Mouse (Mus musculus): ENCODE results near the gene Dynlrb2. TPM values are rescaled to one million over a fixed set of nuclear protein-coding genes. Genes with fewer than 3 reads are reported as not detected.

The Dynlrb2 gene
- polyA plus RNA-seq, 1 experiment from 2014 or later, result not detected

DNA sequence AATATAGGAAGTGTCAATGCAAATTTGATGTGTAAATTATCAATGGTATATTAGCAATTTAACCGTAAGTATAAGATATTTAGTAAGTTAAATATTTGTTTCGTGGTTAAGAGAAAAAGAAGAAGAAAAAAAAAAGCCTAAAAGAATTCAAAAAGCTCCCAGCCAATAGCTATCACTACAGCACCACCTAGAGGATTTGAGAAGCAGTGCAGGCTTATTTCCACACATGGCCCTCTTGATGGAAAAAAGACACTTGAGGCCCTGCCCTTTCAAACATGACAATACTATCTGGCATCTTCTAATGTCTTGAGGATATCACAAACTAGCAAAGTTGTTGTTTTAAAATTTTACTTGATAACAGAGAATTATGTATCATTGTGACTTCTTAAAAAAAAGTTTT lies 20.7 kb upstream of the Dynlrb2 start:
- Histone ChIP-seq H3K27ac (ENCODE audit: low read depth, low read length) (no peak overlapping the region), H3K4me2 (no peak overlapping the region), H3K36me3 (ENCODE audit: control insufficient read depth, insufficient read depth, low read length) (no peaks in the 10 kb centered on the region), H3K9ac (ENCODE audit: low read depth, low read length) (no peak overlapping the region), H3K9me3 (ENCODE audit: control insufficient read depth, low read length) (no peaks in the 10 kb centered on the region), H3K4me1 (replicated peaks; ENCODE audit: control insufficient read depth, insufficient read depth, low read length) (no peaks in the 10 kb centered on the region), H3K27me3 (replicated peaks; ENCODE audit: control insufficient read depth, insufficient read depth, low read length) (no peaks in the 10 kb centered on the region), H3K4me3 (ENCODE audit: low read depth, low read length) (no peak overlapping the region)
- ATAC-seq (replicated peaks; ENCODE audit: low FRiP score) (no peak), DNase-seq (ENCODE audit: low spot score) (no peak)
- WGBS, result 15% methylated on average over 2 of the region's 2 CpGs

- 79% methylated on average over 2 of the region's 2 CpGs for WGBS
- Histone ChIP-seq H3K9ac (ENCODE audit: low read depth, low read length) (no peak overlapping the region), H3K36me3 (ENCODE audit: control insufficient read depth, insufficient read depth, low read length) (no peaks in the 10 kb centered on the region), H3K27ac (ENCODE audit: low read depth, low read length) (no peak overlapping the region), H3K9me3 (ENCODE audit: control insufficient read depth, low read length) (no peaks in the 10 kb centered on the region), H3K4me1 (replicated peaks; ENCODE audit: control insufficient read depth, insufficient read depth, low read length) (no peaks in the 10 kb centered on the region), H3K4me3 (ENCODE audit: low read depth, low read length) (no peak overlapping the region), H3K4me2 (no peak overlapping the region), H3K27me3 (replicated peaks; ENCODE audit: control insufficient read depth, insufficient read depth, low read length) (no peaks in the 10 kb centered on the region)
- DNase-seq (ENCODE audit: low spot score) (no peak), ATAC-seq (replicated peaks; ENCODE audit: low FRiP score) (no peak)
These were observed 16.2 kb upstream of the Dynlrb2 start for GRCm38 (mm10) chr8:116488546-116488945.

GRCm38 (mm10) chr8:116500057-116500809 lies 4.5 kb upstream of the Dynlrb2 start:
- DNase-seq (ENCODE audit: low spot score), result no peak
- no peaks in the 10 kb centered on the region for H3K36me3 ChIP-seq (ENCODE audit: control insufficient read depth, insufficient read depth, low read length)
- WGBS, result 73% methylated on average over 7 of the region's 7 CpGs
- H3K9ac ChIP-seq (ENCODE audit: low read depth, low read length), result no peak overlapping the region
- H3K27me3 ChIP-seq (replicated peaks; ENCODE audit: control insufficient read depth, insufficient read depth, low read length), result no peaks in the 10 kb centered on the region
- H3K4me2 ChIP-seq, result no peak overlapping the region
- no peaks in the 10 kb centered on the region for H3K9me3 ChIP-seq (ENCODE audit: control insufficient read depth, low read length)
- no peaks in the 10 kb centered on the region for H3K4me1 ChIP-seq (replicated peaks; ENCODE audit: control insufficient read depth, insufficient read depth, low read length)
- no peak for ATAC-seq (replicated peaks; ENCODE audit: low FRiP score)
- H3K4me3 ChIP-seq (ENCODE audit: low read depth, low read length), result no peak overlapping the region
- no peak overlapping the region for H3K27ac ChIP-seq (ENCODE audit: low read depth, low read length)

GRCm38 (mm10) chr8:116508721-116509120 lies 3.9 kb downstream of the Dynlrb2 start:
- Histone ChIP-seq H3K27ac (ENCODE audit: low read depth, low read length) (no peak overlapping the region), H3K9ac (ENCODE audit: low read depth, low read length) (no peak overlapping the region), H3K4me1 (replicated peaks; ENCODE audit: control insufficient read depth, insufficient read depth, low read length) (no peaks in the 10 kb centered on the region), H3K4me3 (ENCODE audit: low read depth, low read length) (no peak overlapping the region), H3K9me3 (ENCODE audit: control insufficient read depth, low read length) (no peaks in the 10 kb centered on the region), H3K27me3 (replicated peaks; ENCODE audit: control insufficient read depth, insufficient read depth, low read length) (no peaks in the 10 kb centered on the region), H3K36me3 (ENCODE audit: control insufficient read depth, insufficient read depth, low read length) (no peaks in the 10 kb centered on the region), H3K4me2 (no peak overlapping the region)
- WGBS, result 66% methylated on average over 5 of the region's 5 CpGs
- DNase-seq (ENCODE audit: low spot score) (no peak), ATAC-seq (replicated peaks; ENCODE audit: low FRiP score) (no peak)

- no peaks in the 10 kb centered on the region for H3K36me3 ChIP-seq (ENCODE audit: control insufficient read depth, insufficient read depth, low read length)
- no peak for ATAC-seq (replicated peaks; ENCODE audit: low FRiP score)
- no peak overlapping the region for H3K4me2 ChIP-seq
- no peak overlapping the region for H3K9ac ChIP-seq (ENCODE audit: low read depth, low read length)
- H3K27me3 ChIP-seq (replicated peaks; ENCODE audit: control insufficient read depth, insufficient read depth, low read length), result no peaks in the 10 kb centered on the region
- H3K4me3 ChIP-seq (ENCODE audit: low read depth, low read length), result no peak overlapping the region
- 63% methylated on average over 3 of the region's 3 CpGs for WGBS
- DNase-seq (ENCODE audit: low spot score), result no peak
- H3K4me1 ChIP-seq (replicated peaks; ENCODE audit: control insufficient read depth, insufficient read depth, low read length), result no peaks in the 10 kb centered on the region
- H3K9me3 ChIP-seq (ENCODE audit: control insufficient read depth, low read length), result no peaks in the 10 kb centered on the region
- H3K27ac ChIP-seq (ENCODE audit: low read depth, low read length), result no peak overlapping the region
These were observed 4.5 kb downstream of the Dynlrb2 start for GRCm38 (mm10) chr8:116509247-116509646.

DNA sequence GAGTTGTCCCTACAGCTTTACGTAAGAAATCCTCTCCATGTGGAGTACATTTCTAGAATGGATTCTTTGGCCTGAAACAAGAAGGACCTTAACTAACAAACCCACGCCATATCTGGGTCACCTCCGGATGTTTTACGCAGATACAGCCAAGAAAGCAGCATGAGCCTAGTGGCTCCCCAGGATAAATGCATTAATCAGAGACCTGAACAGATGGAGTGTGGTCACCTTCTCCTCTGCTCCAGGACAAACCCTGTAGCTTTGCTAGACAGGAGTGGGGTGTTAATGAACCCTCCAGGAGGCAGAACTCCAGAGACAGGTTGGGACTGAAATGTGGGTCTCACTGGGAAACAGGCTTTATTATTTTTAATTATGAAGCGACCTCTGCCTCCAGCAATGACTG lies 14.9 kb downstream of the Dynlrb2 start:
- 80% methylated on average over 5 of the region's 5 CpGs for WGBS
- ATAC-seq (replicated peaks; ENCODE audit: low FRiP score) (no peak), DNase-seq (ENCODE audit: low spot score) (no peak)
- Histone ChIP-seq H3K27me3 (replicated peaks; ENCODE audit: control insufficient read depth, insufficient read depth, low read length) (no peaks in the 10 kb centered on the region), H3K4me3 (ENCODE audit: low read depth, low read length) (no peak overlapping the region), H3K9ac (ENCODE audit: low read depth, low read length) (no peak overlapping the region), H3K9me3 (ENCODE audit: control insufficient read depth, low read length) (peaks cover 6% of the 10 kb centered on the region; the same call in 1 of the 2 replicates), H3K4me1 (replicated peaks; ENCODE audit: control insufficient read depth, insufficient read depth, low read length) (no peaks in the 10 kb centered on the region), H3K4me2 (no peak overlapping the region), H3K27ac (ENCODE audit: low read depth, low read length) (no peak overlapping the region), H3K36me3 (ENCODE audit: control insufficient read depth, insufficient read depth, low read length) (no peaks in the 10 kb centered on the region)

DNA sequence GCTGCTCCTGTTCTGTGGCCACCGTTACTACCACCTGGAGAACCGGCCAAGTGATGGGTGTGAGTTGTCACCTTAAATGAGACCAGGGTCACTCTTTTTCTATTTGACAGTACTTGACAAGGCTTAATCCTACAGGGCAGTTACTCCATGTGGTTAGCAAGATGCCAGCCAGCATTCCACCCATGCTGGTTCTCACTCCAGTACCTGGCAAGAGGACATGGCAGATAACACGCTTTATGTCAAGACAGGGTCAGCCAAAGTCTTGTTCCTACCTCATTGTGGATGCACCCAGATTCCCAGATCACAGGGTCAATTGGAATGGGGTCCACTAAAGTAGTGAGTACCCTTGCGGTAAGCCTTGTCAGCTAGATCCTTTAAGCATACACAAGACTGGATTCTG lies 16.4 kb downstream of the Dynlrb2 start:
- no peaks in the 10 kb centered on the region for H3K36me3 ChIP-seq (ENCODE audit: control insufficient read depth, insufficient read depth, low read length)
- WGBS, result 91% methylated on average over 4 of the region's 4 CpGs
- no peak for ATAC-seq (replicated peaks; ENCODE audit: low FRiP score)

DNA sequence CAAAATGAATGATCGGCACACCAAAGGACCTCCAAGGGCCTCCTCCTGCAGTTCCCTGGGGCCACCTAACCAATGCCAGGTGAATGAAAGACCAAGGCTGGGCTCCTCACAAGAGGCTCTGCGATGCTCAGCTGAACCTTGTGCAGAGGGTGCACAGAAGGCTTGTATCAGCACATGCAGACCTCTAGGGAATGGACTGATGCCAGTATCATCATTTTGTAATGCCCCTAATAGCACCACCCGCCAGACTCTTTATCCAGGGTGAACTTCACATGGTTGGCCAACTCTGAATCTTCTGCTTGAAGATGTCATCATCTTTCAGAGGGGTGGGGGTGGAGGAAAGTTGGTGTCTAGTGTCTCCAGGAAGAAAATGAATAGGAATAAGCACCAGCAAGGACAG lies 16.9 kb downstream of the Dynlrb2 start:
- DNase-seq (ENCODE audit: low spot score) (no peak), ATAC-seq (replicated peaks; ENCODE audit: low FRiP score) (no peak)
- 78% methylated on average over 3 of the region's 3 CpGs for WGBS
- Histone ChIP-seq H3K9me3 (ENCODE audit: control insufficient read depth, low read length) (peaks cover 6% of the 10 kb centered on the region; the same call in 1 of the 2 replicates), H3K4me2 (no peak overlapping the region), H3K27me3 (replicated peaks; ENCODE audit: control insufficient read depth, insufficient read depth, low read length) (no peaks in the 10 kb centered on the region), H3K36me3 (ENCODE audit: control insufficient read depth, insufficient read depth, low read length) (no peaks in the 10 kb centered on the region), H3K4me1 (replicated peaks; ENCODE audit: control insufficient read depth, insufficient read depth, low read length) (no peaks in the 10 kb centered on the region), H3K4me3 (ENCODE audit: low read depth, low read length) (no peak overlapping the region), H3K9ac (ENCODE audit: low read depth, low read length) (no peak overlapping the region), H3K27ac (ENCODE audit: low read depth, low read length) (no peak overlapping the region)

More for the DNA sequence above, 16.4 kb downstream of the Dynlrb2 start:
- Histone ChIP-seq H3K27ac (ENCODE audit: low read depth, low read length) (no peak overlapping the region), H3K9ac (ENCODE audit: low read depth, low read length) (no peak overlapping the region), H3K4me3 (ENCODE audit: low read depth, low read length) (no peak overlapping the region), H3K9me3 (ENCODE audit: control insufficient read depth, low read length) (peaks cover 6% of the 10 kb centered on the region; the same call in 1 of the 2 replicates), H3K4me1 (replicated peaks; ENCODE audit: control insufficient read depth, insufficient read depth, low read length) (no peaks in the 10 kb centered on the region), H3K4me2 (no peak overlapping the region), H3K27me3 (replicated peaks; ENCODE audit: control insufficient read depth, insufficient read depth, low read length) (no peaks in the 10 kb centered on the region)
- no peak for DNase-seq (ENCODE audit: low spot score)

DNA sequence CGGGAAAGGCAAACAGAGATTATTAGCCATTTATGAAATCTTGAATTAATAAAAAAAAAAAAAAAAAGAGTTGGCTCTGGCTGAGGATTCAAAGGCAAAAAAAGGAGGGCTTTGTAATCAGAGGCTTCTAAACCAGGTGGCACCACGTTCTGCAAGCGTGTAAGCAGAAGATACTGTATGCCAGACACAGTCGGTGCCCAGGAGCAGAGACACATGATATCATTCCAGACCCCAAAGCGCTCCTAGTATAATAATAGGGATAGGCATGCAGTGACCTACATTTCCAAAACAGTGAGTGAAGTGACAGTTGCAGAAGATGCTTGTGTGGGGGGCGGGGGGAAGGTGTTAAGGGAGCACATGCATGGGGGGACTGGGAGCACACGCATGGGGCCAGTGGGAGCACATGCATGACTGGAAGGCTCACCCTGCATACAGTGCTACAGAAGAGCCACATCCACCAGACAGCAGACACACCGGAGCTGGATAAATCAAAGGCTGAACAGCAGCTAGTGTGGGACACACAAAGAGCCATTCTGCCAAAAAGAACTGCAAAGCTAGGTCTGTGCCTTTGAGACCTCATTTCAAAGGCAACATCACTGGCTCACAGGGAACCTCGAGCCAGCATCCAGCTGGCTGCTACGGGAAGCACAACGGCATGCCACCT lies 17.5 kb downstream of the Dynlrb2 start:
- Histone ChIP-seq H3K9me3 (ENCODE audit: control insufficient read depth, low read length) (no peaks in the 10 kb centered on the region; the same call in 1 of the 2 replicates), H3K4me3 (ENCODE audit: low read depth, low read length) (no peak overlapping the region), H3K4me2 (no peak overlapping the region), H3K4me1 (replicated peaks; ENCODE audit: control insufficient read depth, insufficient read depth, low read length) (no peaks in the 10 kb centered on the region), H3K27ac (ENCODE audit: low read depth, low read length) (no peak overlapping the region), H3K36me3 (ENCODE audit: control insufficient read depth, insufficient read depth, low read length) (no peaks in the 10 kb centered on the region), H3K27me3 (replicated peaks; ENCODE audit: control insufficient read depth, insufficient read depth, low read length) (no peaks in the 10 kb centered on the region), H3K9ac (ENCODE audit: low read depth, low read length) (no peak overlapping the region)
- ATAC-seq (replicated peaks; ENCODE audit: low FRiP score) (no peak), DNase-seq (ENCODE audit: low spot score) (no peak)
- 80% methylated on average over 11 of the region's 11 CpGs for WGBS

Data from liver, embryonic 11.5 days (tissue).